Comparison of ENCODE assay signal across 8 mouse cellular contexts in genomic region chr12:33314924-33315643, GRCm38 (mm10).
A peak's percentile ranks its signal among the peaks of the same experiment; 100 is the strongest.
DNase-seq lines count a peak whose midpoint lies in the region; TF ChIP-seq lines count a peak whose summit lies in the region.

No protein-coding gene starts in this region.

- peak overlapping the region; percentile 84 for H3K27ac ChIP-seq in bone marrow, adult 2 months (ENCODE audit: control insufficient read depth, insufficient read depth, low read depth, low read length, poor library complexity)
- H3K27ac ChIP-seq in thymus, adult 2 months (ENCODE audit: control insufficient read depth, insufficient read depth, low read length): peak overlapping the region; percentile 94

- peak; percentile 61 for TF ChIP-seq POLR2A in bone marrow, adult 2 months (IDR thresholded peaks at IDR 0.05; ENCODE audit: borderline replicate concordance, control insufficient read depth, low read depth, low read length)
- peak; percentile 85 for TF ChIP-seq POLR2A in thymus, adult 2 months (IDR thresholded peaks at IDR 0.05; ENCODE audit: control insufficient read depth, extremely low read depth, insufficient read depth, low read length, poor library complexity)

- H3K4me3 ChIP-seq in bone marrow, adult 2 months (replicated peaks; ENCODE audit: control insufficient read depth, low read depth, low read length): peak overlapping the region; percentile 99
- H3K4me3 ChIP-seq in thymus, adult 2 months (ENCODE audit: control insufficient read depth, insufficient read depth, low read length): peak overlapping the region; percentile 61

- peaks cover 10% of the 10 kb centered on the region for H3K4me1 ChIP-seq in bone marrow, adult 2 months (ENCODE audit: control insufficient read depth, insufficient read depth, low read length)
- peaks cover 46% of the 10 kb centered on the region for H3K4me1 ChIP-seq in thymus, adult 2 months (replicated peaks; ENCODE audit: control insufficient read depth, insufficient read depth, low read length)

- 2% methylated on average over 16 of the region's 16 CpGs for WGBS in bone marrow, adult 2 months
- 4% methylated on average over 16 of the region's 16 CpGs for WGBS in thymus, adult 2 months

- no peaks in the 10 kb centered on the region for H3K27me3 ChIP-seq in thymus, adult 2 months (ENCODE audit: control insufficient read depth, insufficient read depth, low read length)

- H3K36me3 ChIP-seq in thymus, adult 2 months (ENCODE audit: control insufficient read depth, insufficient read depth, low read length): no peaks in the 10 kb centered on the region

- no peak for TF ChIP-seq CTCF in bone marrow, adult 2 months (IDR thresholded peaks at IDR 0.05; ENCODE audit: control insufficient read depth, insufficient read depth, low read length)
- no peak for TF ChIP-seq CTCF in thymus, adult 2 months (IDR thresholded peaks at IDR 0.05; ENCODE audit: borderline replicate concordance, control insufficient read depth, extremely low read depth, insufficient read depth, low read length, poor library complexity)

- DNase-seq in A20 (ENCODE audit: low read depth, low spot score): peak; percentile 83
- peak; percentile 91 for DNase-seq in induced T-regulatory cell, adult 2 months (ENCODE audit: low read depth)
- peak; percentile 64 for DNase-seq in lung, postnatal 10 days
- peak; percentile 82 for DNase-seq in thymus, adult 2 months
- no peak for DNase-seq in layer of hippocampus, adult 11-12 months (ENCODE audit: low spot score)
- no peak for DNase-seq in ovary, adult 18-20 months (ENCODE audit: low spot score)
- no peak for DNase-seq in urinary bladder, adult 18-20 months (ENCODE audit: low spot score in 2 of 2)

Comparison
In these comparisons a context has a peak if more than half of its experiments do, and no peak if none do; other contexts are left out.
1. DNase-seq: peak in A20 (single experiment), induced T-regulatory cell, adult 2 months (single experiment), lung, postnatal 10 days (single experiment) and thymus, adult 2 months (single experiment); none in layer of hippocampus, adult 11-12 months (single experiment), ovary, adult 18-20 months (single experiment) and urinary bladder, adult 18-20 months (0 of 2).